Mouse (Mus musculus): ENCODE measurements around the gene Kctd11.

- TF ChIP-seq EP300 (IDR thresholded peaks at IDR 0.05; ENCODE audit: insufficient read depth, low read depth, low read length) (no peak), CTCF (IDR thresholded peaks at IDR 0.05) (no peak)
Observed at GRCm38 (mm10) chr11:69879711-69880110, 1.5 kb downstream of the Kctd11 start.
